Mouse (Mus musculus) cerebellum, adult 9-11 months (tissue): ENCODE results near the gene Gpat3.

Experiments used
- DNase-seq: peaks from one replicate; pipeline ENCODE4 v3.0.0; 2022

Gpat3 gene

DNA sequence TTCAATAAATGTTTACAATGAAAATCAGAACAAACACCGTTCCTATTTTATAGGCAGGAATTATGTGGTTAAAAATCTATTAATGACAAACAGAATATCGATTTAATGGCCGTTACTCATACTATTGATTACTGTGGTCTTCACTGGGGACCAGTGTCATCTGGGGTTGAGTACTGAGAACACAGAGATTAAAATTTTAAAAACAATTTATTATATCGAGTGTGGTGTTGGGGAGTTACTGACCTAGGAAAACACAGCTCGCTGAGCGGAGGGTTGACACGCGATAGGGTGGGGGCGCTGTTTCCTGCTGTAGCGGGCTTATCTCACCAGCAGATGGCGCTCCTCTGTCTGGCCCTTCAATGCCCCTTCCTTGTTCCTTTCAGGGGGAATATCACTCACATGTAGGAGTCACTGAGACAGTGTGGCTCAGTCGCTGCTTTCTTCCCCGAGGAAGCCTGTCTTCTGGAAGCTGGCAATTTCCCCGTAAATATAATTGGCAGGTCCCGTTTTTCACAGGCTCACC, 71.8 kb downstream of the Gpat3 start:
- peak; percentile 17 for DNase-seq

DNA sequence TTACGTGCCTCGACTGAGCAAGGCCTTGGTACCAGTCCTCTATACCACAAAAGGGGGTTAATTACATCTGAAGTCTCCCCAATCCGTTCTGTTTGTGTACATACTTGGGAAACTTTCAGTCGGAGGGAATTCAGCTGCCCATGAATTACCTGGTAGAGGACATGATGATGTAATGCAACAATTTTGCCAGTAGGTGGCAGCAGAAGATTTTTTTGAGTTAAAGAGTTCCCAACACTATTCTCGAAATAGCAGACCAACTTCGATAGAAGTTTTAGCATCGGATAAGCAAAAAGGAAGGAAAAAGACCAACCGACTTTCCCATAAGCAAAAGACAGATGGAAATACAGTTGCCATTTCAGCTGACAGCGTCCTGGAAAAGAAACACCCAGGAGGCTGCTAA, 73.6 kb downstream of the Gpat3 start:
- DNase-seq: peak; percentile 18

DNA sequence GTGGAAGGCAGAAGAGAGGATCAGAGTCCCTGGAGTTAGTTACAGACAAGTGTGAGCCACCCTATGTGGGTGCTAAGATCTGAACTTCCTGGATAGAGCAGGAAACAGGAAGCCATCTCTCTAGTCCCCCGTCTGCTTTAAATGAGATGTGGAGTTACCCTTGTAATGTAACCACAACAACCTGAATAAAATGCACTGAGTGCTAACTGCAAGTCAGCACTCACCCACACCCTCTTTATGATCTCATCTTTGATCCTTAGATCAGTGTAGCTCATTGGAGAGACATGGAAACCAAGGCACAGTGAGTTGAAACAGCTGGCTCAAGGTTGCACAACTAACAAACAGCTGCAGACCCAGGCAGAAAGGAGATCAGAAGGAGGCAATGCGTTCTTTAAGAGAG, 84.2 kb downstream of the Gpat3 start:
- no peak for DNase-seq

DNA sequence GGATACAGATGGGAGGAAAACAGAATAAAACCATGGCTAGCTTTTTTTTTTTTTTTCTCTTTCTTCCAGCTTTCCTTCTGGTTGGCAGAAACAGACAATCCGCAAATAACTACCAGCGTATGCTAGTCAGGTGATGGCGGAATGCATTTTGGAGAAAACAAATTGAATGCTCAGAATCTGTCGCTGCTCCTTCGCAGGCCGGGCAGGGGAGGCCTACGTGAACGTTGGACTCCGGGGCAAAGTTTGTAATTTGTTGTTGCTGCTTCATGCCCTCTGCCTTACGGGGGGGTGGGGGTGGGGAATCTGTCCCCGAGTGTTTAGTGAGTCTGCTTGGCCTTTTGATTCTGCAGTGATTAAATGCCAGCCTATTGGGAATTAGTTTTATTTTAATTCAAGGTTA, 98.2 kb downstream of the Gpat3 start:
- DNase-seq: no peak

DNA sequence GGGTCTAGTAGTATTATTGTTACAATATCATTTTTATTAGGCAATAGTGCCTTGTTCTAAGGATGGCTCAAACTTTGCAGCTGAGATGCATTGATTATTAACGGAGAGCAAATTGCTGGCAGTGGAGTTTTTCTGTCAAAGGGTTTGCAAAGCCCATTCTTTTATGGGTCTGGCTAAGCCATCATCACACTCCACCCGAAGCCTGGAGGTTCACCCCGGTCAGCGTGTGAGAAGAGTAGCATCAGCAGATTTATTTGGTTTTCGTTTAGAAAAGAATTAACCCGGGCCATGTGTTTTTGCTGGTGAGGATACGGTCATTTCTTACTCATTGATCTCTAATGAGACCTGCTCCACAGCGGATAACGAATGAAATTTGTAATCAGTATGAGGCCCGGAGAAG, 99.8 kb downstream of the Gpat3 start:
- no peak for DNase-seq
